Mouse (Mus musculus) testis, postnatal 14 days (tissue): ENCODE data around the gene Aspa.

Experiments used
- DNase-seq: peaks from one replicate; pipeline ENCODE4 v3.0.0; 2021; ENCODE audit warnings: low spot score

The Aspa gene

DNA sequence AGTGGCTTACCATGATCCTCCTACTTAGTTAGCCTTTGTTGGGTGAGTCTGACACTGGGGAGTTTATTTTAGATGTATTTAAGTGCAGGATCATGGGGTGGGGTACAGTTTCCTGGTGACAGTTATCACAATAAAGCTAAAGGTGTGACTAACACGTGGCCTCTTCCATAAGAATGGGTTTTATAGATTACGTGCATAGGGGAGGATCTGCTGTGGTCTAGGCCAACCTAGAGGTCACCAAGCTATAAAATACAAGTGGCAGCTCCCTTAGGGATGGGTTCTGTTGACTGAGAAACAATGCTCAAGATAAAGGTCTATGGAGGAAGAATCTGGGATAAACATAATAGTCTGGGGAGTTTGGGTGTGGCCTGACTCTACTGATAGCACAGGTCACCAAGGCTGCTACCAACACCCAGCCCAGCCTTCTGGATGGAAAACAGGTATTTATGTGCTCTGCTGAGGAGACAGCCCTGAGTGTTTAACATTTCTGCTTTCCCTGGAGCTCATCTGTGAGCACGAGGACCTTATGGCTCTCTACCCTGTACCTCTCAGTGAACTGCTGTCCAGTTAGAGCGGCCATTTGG, 71.9 kb downstream of the Aspa start:
- no peak for DNase-seq
